Mouse (Mus musculus) megakaryocyte, embryonic 14.5 days (primary cell): ENCODE data around the gene Adamts8. TPM values are rescaled to one million over a fixed set of nuclear protein-coding genes. Genes with fewer than 3 reads are reported as not detected.

ENCODE experiments used
- H3K27me3 ChIP-seq: replicated peaks from 2 replicates; pipeline ENCODE3; 2012; ENCODE audit warnings: inconsistent platforms
- H3K36me3 ChIP-seq: replicated peaks from 2 replicates; pipeline ENCODE3; 2012; ENCODE audit warnings: low read length, inconsistent platforms, mixed read lengths
- H3K4me1 ChIP-seq: 2 replicates; pipeline ENCODE4 v1.6.1; 2012; ENCODE audit warnings: inconsistent platforms
- H3K4me3 ChIP-seq: replicated peaks from 2 replicates; pipeline ENCODE3; 2012; ENCODE audit warnings: moderate library complexity, mild to moderate bottlenecking, inconsistent platforms
- H3K9me3 ChIP-seq: 2 replicates; pipeline ENCODE4 v1.6.1; 2012; ENCODE audit warnings: inconsistent platforms
- FLI1 ChIP-seq: IDR thresholded peaks from 2 replicates; pipeline ENCODE4 v1.6.1; 2012; ENCODE audit warnings: low read length, inconsistent platforms, mixed read lengths
- GATA1 ChIP-seq: IDR thresholded peaks from 3 replicates; pipeline ENCODE4 v1.6.1; 2012; ENCODE audit warnings: mixed read lengths, low read length, inconsistent platforms, borderline replicate concordance
- polyA plus RNA-seq: library from polyadenylated mRNA; stranded (reverse); fragments of >175 nt; gene quantifications from 2 replicates; pipeline ENCODE4 v1.2.3, GENCODE M21; 2012; ENCODE audit warnings: low replicate concordance; ENCODE audit not compliant: insufficient read depth

Gene Adamts8
- polyA plus RNA-seq, 1 experiment: not detected

- no peak overlapping the region for H3K4me3 ChIP-seq
- no peak for TF ChIP-seq GATA1
- no peak for TF ChIP-seq FLI1
These were observed 20.9 kb upstream of the Adamts8 start for GRCm38 (mm10) chr9:30921261-30922103.

GRCm38 (mm10) chr9:30922197-30922894 is 20.0 kb upstream of the Adamts8 start, which contains the start of gene Adamts15:
Gene Adamts15 (minus strand): TSS chr9:30922452.
- peaks cover 7% of the 10 kb centered on the region; the same call in 1 of the 2 replicates for H3K4me1 ChIP-seq
- no peaks in the 10 kb centered on the region for H3K9me3 ChIP-seq
- peaks cover 46% of the 10 kb centered on the region for H3K27me3 ChIP-seq
- TF ChIP-seq GATA1: no peak
- no peak for TF ChIP-seq FLI1
- H3K4me3 ChIP-seq: peak within 1 kb of the TSS; percentile 0
- no peaks in the 10 kb centered on the region for H3K36me3 ChIP-seq

More at GRCm38 (mm10) chr9:30921261-30922103, 20.9 kb upstream of the Adamts8 start:
- Histone ChIP-seq H3K36me3 (no peaks in the 10 kb centered on the region), H3K4me1 (peaks cover 7% of the 10 kb centered on the region; the same call in 1 of the 2 replicates), H3K9me3 (no peaks in the 10 kb centered on the region), H3K27me3 (peaks cover 46% of the 10 kb centered on the region)

GRCm38 (mm10) chr9:30928759-30929158 is 13.6 kb upstream of the Adamts8 start:
- Histone ChIP-seq H3K4me3 (no peak overlapping the region), H3K4me1 (no peaks in the 10 kb centered on the region), H3K36me3 (no peaks in the 10 kb centered on the region), H3K9me3 (no peaks in the 10 kb centered on the region), H3K27me3 (peaks cover 14% of the 10 kb centered on the region)
- TF ChIP-seq FLI1 (no peak), GATA1 (no peak)

- H3K27me3 ChIP-seq: peaks cover 16% of the 10 kb centered on the region
- no peaks in the 10 kb centered on the region for H3K4me1 ChIP-seq
- no peak overlapping the region for H3K4me3 ChIP-seq
- H3K36me3 ChIP-seq: no peaks in the 10 kb centered on the region
- H3K9me3 ChIP-seq: no peaks in the 10 kb centered on the region
- no peak for TF ChIP-seq FLI1
- no peak for TF ChIP-seq GATA1
These were observed 10.0 kb upstream of the Adamts8 start for GRCm38 (mm10) chr9:30932346-30932745.

- Histone ChIP-seq H3K4me3 (no peak overlapping the region), H3K9me3 (no peaks in the 10 kb centered on the region), H3K36me3 (no peaks in the 10 kb centered on the region), H3K27me3 (peaks cover 30% of the 10 kb centered on the region), H3K4me1 (no peaks in the 10 kb centered on the region)
- no peak for TF ChIP-seq GATA1
- TF ChIP-seq FLI1: no peak
These were observed 7.5 kb upstream of the Adamts8 start for GRCm38 (mm10) chr9:30934827-30935226.

GRCm38 (mm10) chr9:30936674-30937438 is 5.5 kb upstream of the Adamts8 start:
- TF ChIP-seq GATA1 (no peak), FLI1 (no peak)
- Histone ChIP-seq H3K4me1 (no peaks in the 10 kb centered on the region), H3K36me3 (no peaks in the 10 kb centered on the region), H3K27me3 (peaks cover 46% of the 10 kb centered on the region), H3K9me3 (no peaks in the 10 kb centered on the region), H3K4me3 (no peak overlapping the region)

- TF ChIP-seq GATA1 (no peak), FLI1 (no peak)
- no peaks in the 10 kb centered on the region for H3K36me3 ChIP-seq
- H3K9me3 ChIP-seq: no peaks in the 10 kb centered on the region
- no peak overlapping the region for H3K4me3 ChIP-seq
- peaks cover 71% of the 10 kb centered on the region for H3K27me3 ChIP-seq
- peaks cover 13% of the 10 kb centered on the region for H3K4me1 ChIP-seq
These were observed 2.0 kb upstream of the Adamts8 start for GRCm38 (mm10) chr9:30940328-30940727.

- peaks cover 76% of the 10 kb centered on the region for H3K27me3 ChIP-seq
- peak overlapping the region; percentile 83 for H3K4me3 ChIP-seq
- TF ChIP-seq FLI1 (no peak), GATA1 (no peak)
- peaks cover 13% of the 10 kb centered on the region for H3K4me1 ChIP-seq
- no peaks in the 10 kb centered on the region for H3K9me3 ChIP-seq
- no peaks in the 10 kb centered on the region for H3K36me3 ChIP-seq
These were observed 979 bp downstream of the Adamts8 start for GRCm38 (mm10) chr9:30943341-30943740.

GRCm38 (mm10) chr9:30944234-30944633 is 1.9 kb downstream of the Adamts8 start:
- Histone ChIP-seq H3K9me3 (no peaks in the 10 kb centered on the region), H3K4me3 (no peak overlapping the region), H3K4me1 (peaks cover 13% of the 10 kb centered on the region), H3K36me3 (no peaks in the 10 kb centered on the region), H3K27me3 (peaks cover 75% of the 10 kb centered on the region)
- TF ChIP-seq GATA1 (no peak), FLI1 (no peak)
